Mouse (Mus musculus) stomach, postnatal 0 days (tissue): ENCODE measurements at regions not wholly inside any gene's neighbourhood (a gene's known extent, or its start where the extent isn't known, plus 50 kb on each side); places are given as distances from the start of the nearest gene placed in this dataset.
"Not testable (repeated sequence)": the region's sequence is repeated elsewhere in the genome, so short reads cannot be mapped to it uniquely, and the experiment has no call there.

Experiments used
- ATAC-seq: fragments of 200-750 bp; cut with Nextera tagmentation; 2 replicates; pipeline ENCODE4 v1.8.0; 2017; ENCODE audit not compliant: low FRiP score, low TSS enrichment
- DNase-seq: peaks from one replicate; pipeline ENCODE4 v3.0.0-alpha.2; 2016; ENCODE audit warnings: low spot score
- H3K27ac ChIP-seq: fragments of 300-500 bp; sonication (generic); replicated peaks from 2 replicates; pipeline ENCODE4 v1.5.1; 2014; ENCODE audit warnings: mild to moderate bottlenecking, control low read depth
- H3K27me3 ChIP-seq: fragments of 300-500 bp; sonication (generic); 2 replicates; pipeline ENCODE4 v1.6.1; 2014; ENCODE audit warnings: low read length; ENCODE audit not compliant: control insufficient read depth, insufficient read depth
- H3K36me3 ChIP-seq: fragments of 300-500 bp; sonication (generic); 2 replicates; pipeline ENCODE4 v1.6.1; 2014; ENCODE audit warnings: low read length, mixed read lengths; ENCODE audit not compliant: control insufficient read depth, insufficient read depth
- H3K4me1 ChIP-seq: fragments of 300-500 bp; sonication (generic); replicated peaks from 2 replicates; pipeline ENCODE4 v1.6.1; 2014; ENCODE audit warnings: antibody characterized with exemption; ENCODE audit not compliant: control insufficient read depth, insufficient read depth
- H3K4me2 ChIP-seq: fragments of 300-500 bp; sonication (generic); replicated peaks from 2 replicates; pipeline ENCODE4 v1.6.1; 2014; ENCODE audit warnings: low read depth, mild to moderate bottlenecking, control low read depth, moderate library complexity
- H3K4me3 ChIP-seq: fragments of 300-500 bp; sonication (generic); 2 replicates; pipeline ENCODE4 v1.5.1; 2014; ENCODE audit warnings: low read depth, low read length, control low read depth
- H3K9ac ChIP-seq: fragments of 300-500 bp; sonication (generic); 2 replicates; pipeline ENCODE4 v1.6.1; 2014; ENCODE audit warnings: mild to moderate bottlenecking, low read length, control low read depth, mixed read lengths
- H3K9me3 ChIP-seq: fragments of 300-500 bp; sonication (generic); 2 replicates; pipeline ENCODE4 v1.6.1; 2016; ENCODE audit warnings: low read length; ENCODE audit not compliant: control insufficient read depth
- CTCF ChIP-seq: IDR thresholded peaks from 2 replicates; pipeline ENCODE4 v1.5.1; 2016; ENCODE audit warnings: antibody characterized with exemption, low read depth, mild to moderate bottlenecking, moderate library complexity
- EP300 ChIP-seq: optimal IDR thresholded peaks from 2 replicates; pipeline ENCODE3; 2016; ENCODE audit warnings: antibody characterized with exemption
- WGBS: fragments of 180-500 bp; shearing (Covaris S2); extraction: QIAGEN DNeasy Blood & Tissue Kit; methylation state at CpG from one replicate; pipeline ENCODE4 v1.1.7; 2014; 5-methylcytosine and 5-hydroxymethylcytosine counted together

GRCm38 (mm10) chr16:76927901-76928300 lies 85.6 kb upstream of the Usp25 start:
- Histone ChIP-seq H3K4me3 (no peak overlapping the region), H3K4me2 (no peak overlapping the region), H3K36me3 (no peaks in the 10 kb centered on the region), H3K9ac (no peak overlapping the region), H3K27me3 (no peaks in the 10 kb centered on the region), H3K4me1 (no peaks in the 10 kb centered on the region), H3K9me3 (no peaks in the 10 kb centered on the region), H3K27ac (no peak overlapping the region)
- WGBS, result 28% methylated on average over 6 of the region's 6 CpGs
- DNase-seq (no peak), ATAC-seq (no peak)
- TF ChIP-seq CTCF, result no peak
- TF ChIP-seq EP300, result no peak

- not testable (repeated sequence) for H3K4me1 ChIP-seq, ATAC-seq, DNase-seq, H3K4me2 ChIP-seq, H3K27me3 ChIP-seq, H3K9ac ChIP-seq, H3K9me3 ChIP-seq, H3K36me3 ChIP-seq, H3K4me3 ChIP-seq, H3K27ac ChIP-seq
- WGBS, result 94% methylated on average over 11 of the region's 11 CpGs
Observed at GRCm38 (mm10) chr16:76920137-76920536, 93.4 kb upstream of the Usp25 start.

GRCm38 (mm10) chr16:76918598-76918997 lies 94.9 kb upstream of the Usp25 start:
- no peak overlapping the region for H3K4me2 ChIP-seq
- ATAC-seq (no peak), DNase-seq (no peak)
- no peaks in the 10 kb centered on the region for H3K9me3 ChIP-seq
- no peaks in the 10 kb centered on the region for H3K27me3 ChIP-seq
- H3K36me3 ChIP-seq, result no peaks in the 10 kb centered on the region
- WGBS, result 72% methylated on average over 2 of the region's 2 CpGs
- H3K9ac ChIP-seq, result no peak overlapping the region
- H3K4me3 ChIP-seq, result no peak overlapping the region
- no peak overlapping the region for H3K27ac ChIP-seq
- no peaks in the 10 kb centered on the region for H3K4me1 ChIP-seq
- no peak for TF ChIP-seq CTCF
- no peak for TF ChIP-seq EP300

GRCm38 (mm10) chr16:76914311-76914710 lies 99.2 kb upstream of the Usp25 start:
- H3K36me3 ChIP-seq, result no peaks in the 10 kb centered on the region
- H3K9ac ChIP-seq, result no peak overlapping the region
- H3K9me3 ChIP-seq, result no peaks in the 10 kb centered on the region
- no peak overlapping the region for H3K4me2 ChIP-seq
- no peaks in the 10 kb centered on the region for H3K27me3 ChIP-seq
- H3K4me3 ChIP-seq, result no peak overlapping the region
- DNase-seq, result no peak
- 33% methylated on average over 1 of the region's 1 CpGs for WGBS
- H3K4me1 ChIP-seq, result no peaks in the 10 kb centered on the region
- H3K27ac ChIP-seq, result no peak overlapping the region
- TF ChIP-seq CTCF (no peak), EP300 (no peak)
- ATAC-seq, result no peak

GRCm38 (mm10) chr16:76905205-76905996 lies 108.1 kb upstream of the Usp25 start:
- Histone ChIP-seq H3K4me2 (no peak overlapping the region), H3K4me1 (no peaks in the 10 kb centered on the region), H3K27me3 (no peaks in the 10 kb centered on the region), H3K4me3 (no peak overlapping the region), H3K9me3 (no peaks in the 10 kb centered on the region), H3K27ac (no peak overlapping the region), H3K9ac (no peak overlapping the region), H3K36me3 (no peaks in the 10 kb centered on the region)
- 67% methylated on average over 11 of the region's 11 CpGs for WGBS
- ATAC-seq, result no peak
- TF ChIP-seq EP300 (no peak), CTCF (no peak)
- no peak for DNase-seq

GRCm38 (mm10) chr16:76899083-76899482 lies 114.4 kb upstream of the Usp25 start:
- H3K4me1 ChIP-seq, result no peaks in the 10 kb centered on the region
- H3K36me3 ChIP-seq, result no peaks in the 10 kb centered on the region
- no peaks in the 10 kb centered on the region for H3K9me3 ChIP-seq
- DNase-seq, result no peak
- no peak for ATAC-seq
- WGBS, result 11% methylated on average over 7 of the region's 7 CpGs
- no peak overlapping the region for H3K4me2 ChIP-seq
- no peak overlapping the region for H3K4me3 ChIP-seq
- H3K27me3 ChIP-seq, result no peaks in the 10 kb centered on the region
- no peak overlapping the region for H3K9ac ChIP-seq
- no peak overlapping the region for H3K27ac ChIP-seq
- TF ChIP-seq EP300 (no peak), CTCF (peak; percentile 80)
